Mouse (Mus musculus) neural tube, embryonic 11.5 days (tissue): ENCODE measurements at regions not wholly inside any gene's neighbourhood (a gene's known extent, or its start where the extent isn't known, plus 50 kb on each side); places are given as distances from the start of the nearest gene placed in this dataset.

Source experiments
- ATAC-seq: fragments of 200-750 bp; cut with Nextera tagmentation; 2 replicates; pipeline ENCODE4 v1.8.0; 2017; ENCODE audit warnings: moderate number of reproducible peaks, mild to moderate bottlenecking, moderate TSS enrichment, moderate library complexity; ENCODE audit not compliant: insufficient read depth, low FRiP score, low TSS enrichment
- DNase-seq: peaks from one replicate; pipeline ENCODE4 v3.0.0-alpha.2; 2015; ENCODE audit warnings: low spot score
- H3K27ac ChIP-seq: fragments of 300-500 bp; sonication (generic); 2 replicates; pipeline ENCODE4 v1.5.1; 2014; ENCODE audit warnings: low read depth, mild to moderate bottlenecking, low read length
- H3K27me3 ChIP-seq: fragments of 300-500 bp; sonication (generic); 2 replicates; pipeline ENCODE4 v1.6.1; 2014; ENCODE audit warnings: mild to moderate bottlenecking, low read length, mixed read lengths; ENCODE audit not compliant: control insufficient read depth, insufficient read depth
- H3K36me3 ChIP-seq: fragments of 300-500 bp; sonication (generic); 2 replicates; pipeline ENCODE4 v1.6.1; 2014; ENCODE audit warnings: mild to moderate bottlenecking, low read length, moderate library complexity, mixed read lengths; ENCODE audit not compliant: control insufficient read depth, insufficient read depth
- H3K4me1 ChIP-seq: fragments of 300-500 bp; sonication (generic); 2 replicates; pipeline ENCODE4 v1.6.1; 2014; ENCODE audit warnings: low read length, mixed read lengths; ENCODE audit not compliant: control insufficient read depth, insufficient read depth
- H3K4me2 ChIP-seq: fragments of 300-500 bp; sonication (generic); 2 replicates; pipeline ENCODE4 v1.6.1; 2014; ENCODE audit warnings: low read depth, mild to moderate bottlenecking, moderate library complexity
- H3K4me3 ChIP-seq: fragments of 300-500 bp; sonication (generic); 2 replicates; pipeline ENCODE4 v1.5.1; 2014; ENCODE audit warnings: low read depth, low read length
- H3K9ac ChIP-seq: fragments of 300-500 bp; sonication (generic); 2 replicates; pipeline ENCODE4 v1.6.1; 2014; ENCODE audit warnings: mild to moderate bottlenecking, low read length
- H3K9me3 ChIP-seq: fragments of 300-500 bp; sonication (generic); 2 replicates; pipeline ENCODE4 v1.6.1; 2016; ENCODE audit warnings: low read length; ENCODE audit not compliant: control insufficient read depth
- WGBS: fragments of 180-500 bp; shearing (Covaris S2); extraction: QIAGEN DNeasy Blood & Tissue Kit; methylation state at CpG from one replicate; pipeline ENCODE4 v1.1.7; 2014; 5-methylcytosine and 5-hydroxymethylcytosine counted together

DNA sequence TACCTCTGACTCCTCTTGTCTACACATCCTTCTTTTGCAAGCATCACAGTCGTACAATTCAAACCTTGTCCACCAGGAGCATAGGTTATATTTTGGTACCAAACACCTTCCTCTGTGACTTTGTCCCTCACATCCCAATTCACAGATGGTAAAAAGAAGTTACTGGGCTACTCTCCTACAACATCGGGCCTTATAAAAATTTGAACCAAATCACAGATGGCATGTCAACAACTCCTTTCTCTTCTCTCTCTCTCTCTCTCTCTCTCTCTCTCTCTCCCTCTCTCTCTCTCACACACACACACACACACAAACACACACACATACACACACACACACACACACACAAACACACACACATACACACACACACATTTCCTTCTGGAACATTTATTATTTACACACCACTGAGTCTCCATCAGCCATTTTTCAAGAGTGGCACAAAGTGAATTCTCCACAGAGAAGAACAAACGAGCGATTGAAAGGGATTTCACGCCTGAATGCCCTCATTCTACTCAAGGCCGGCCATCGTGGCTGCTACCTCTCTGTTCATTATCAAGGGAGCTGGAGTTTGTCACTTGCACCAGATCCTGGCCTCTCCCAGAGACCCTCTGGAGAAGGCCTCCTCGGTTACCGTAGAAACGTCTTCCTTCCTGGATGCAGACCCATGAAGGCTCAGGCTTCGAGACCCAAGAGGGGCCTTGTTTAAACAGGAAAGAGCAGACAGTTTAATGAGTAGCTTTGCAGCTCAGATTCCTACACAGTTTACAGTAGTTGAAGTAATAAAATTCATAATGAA lies 314.7 kb upstream of the Gm12728 start:
- Histone ChIP-seq H3K27me3 (no peaks in the 10 kb centered on the region), H3K4me3 (no peak overlapping the region), H3K9me3 (no peaks in the 10 kb centered on the region), H3K9ac (no peak overlapping the region), H3K4me1 (peaks cover 10% of the 10 kb centered on the region), H3K36me3 (no peaks in the 10 kb centered on the region), H3K27ac (no peak overlapping the region), H3K4me2 (no peak overlapping the region)
- ATAC-seq (peak; percentile 94), DNase-seq (peak; percentile 85)
- WGBS = 25% methylated on average over 11 of the region's 11 CpGs

DNA sequence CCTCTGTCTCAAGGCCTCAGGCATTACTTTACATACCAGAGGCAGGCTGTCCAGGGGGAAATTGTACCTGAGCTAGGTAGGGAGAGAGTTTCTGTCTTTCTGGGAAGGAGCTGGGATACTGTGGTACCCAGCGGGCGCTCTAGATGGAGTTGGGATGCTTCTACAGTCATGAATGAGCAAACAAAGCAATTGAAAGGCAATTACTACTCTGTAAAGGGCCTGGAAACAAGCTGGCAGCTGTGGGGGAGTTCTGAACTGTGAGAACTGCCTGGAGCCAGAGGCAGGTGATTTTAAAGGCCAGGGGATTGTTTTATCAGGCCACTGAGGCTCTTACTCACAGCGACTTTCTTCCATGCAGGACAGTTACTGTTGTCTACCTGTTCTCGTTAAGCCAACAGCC lies 313.3 kb upstream of the Gm12728 start:
- Histone ChIP-seq H3K36me3 (no peaks in the 10 kb centered on the region), H3K27me3 (no peaks in the 10 kb centered on the region), H3K4me2 (no peak overlapping the region), H3K27ac (peak overlapping the region; percentile 39; the same call in 1 of the 2 replicates), H3K4me3 (no peak overlapping the region), H3K4me1 (peaks cover 10% of the 10 kb centered on the region), H3K9ac (no peak overlapping the region), H3K9me3 (no peaks in the 10 kb centered on the region)
- no peak for DNase-seq
- 58% methylated on average over 4 of the region's 4 CpGs for WGBS
- no peak for ATAC-seq

DNA sequence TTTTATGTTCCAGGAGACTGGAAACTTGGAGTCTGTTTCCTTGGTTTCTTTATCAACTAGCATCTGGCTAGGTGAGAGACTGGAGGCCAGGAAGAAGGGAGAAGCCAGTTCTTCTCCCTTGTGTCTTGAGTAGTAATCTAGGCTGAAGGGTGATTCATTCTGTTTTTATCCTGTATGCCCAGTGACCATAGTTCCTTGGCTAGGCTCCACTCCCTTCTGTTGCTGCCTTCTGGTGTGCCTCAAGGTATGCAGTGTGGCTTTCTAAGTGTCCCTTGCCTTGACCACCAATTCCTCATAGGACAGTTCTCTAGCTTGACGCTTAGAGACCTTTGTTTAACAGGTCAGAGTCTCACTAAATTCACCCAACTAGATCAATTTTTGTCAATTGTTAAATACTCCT lies 303.3 kb upstream of the Gm12728 start:
- ATAC-seq (no peak), DNase-seq (no peak)
- H3K4me2 ChIP-seq = no peak overlapping the region
- H3K9ac ChIP-seq = no peak overlapping the region
- H3K27ac ChIP-seq = no peak overlapping the region
- no peaks in the 10 kb centered on the region for H3K27me3 ChIP-seq
- 88% methylated on average over 1 of the region's 1 CpGs for WGBS
- no peaks in the 10 kb centered on the region for H3K36me3 ChIP-seq
- no peaks in the 10 kb centered on the region for H3K9me3 ChIP-seq
- no peaks in the 10 kb centered on the region for H3K4me1 ChIP-seq
- no peak overlapping the region for H3K4me3 ChIP-seq

DNA sequence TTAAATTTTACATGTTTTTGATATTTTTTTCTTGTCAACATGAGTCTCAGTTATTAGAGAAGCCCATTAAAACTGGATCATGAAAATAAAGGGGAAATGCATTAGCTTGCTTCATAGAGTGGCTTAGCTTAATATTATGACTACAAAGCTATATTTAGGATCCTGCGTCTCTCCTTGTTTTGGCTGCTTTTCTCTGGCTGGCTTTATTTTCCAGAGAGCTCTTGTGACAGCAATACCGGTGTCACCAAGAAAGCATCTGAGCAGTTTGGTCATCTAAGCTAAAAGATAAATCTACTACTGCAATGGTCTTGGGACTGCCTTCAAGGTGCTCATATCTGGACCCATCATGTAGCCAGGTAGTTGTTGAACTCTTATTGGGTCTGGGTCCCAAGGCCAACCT lies 293.5 kb upstream of the Gm12728 start:
- H3K4me2 ChIP-seq = no peak overlapping the region
- no peak overlapping the region for H3K9ac ChIP-seq
- no peaks in the 10 kb centered on the region for H3K4me1 ChIP-seq
- WGBS = 97% methylated on average over 2 of the region's 2 CpGs
- H3K4me3 ChIP-seq = no peak overlapping the region
- H3K36me3 ChIP-seq = no peaks in the 10 kb centered on the region
- ATAC-seq (no peak), DNase-seq (no peak)
- no peaks in the 10 kb centered on the region for H3K9me3 ChIP-seq
- H3K27ac ChIP-seq = no peak overlapping the region
- H3K27me3 ChIP-seq = no peaks in the 10 kb centered on the region

DNA sequence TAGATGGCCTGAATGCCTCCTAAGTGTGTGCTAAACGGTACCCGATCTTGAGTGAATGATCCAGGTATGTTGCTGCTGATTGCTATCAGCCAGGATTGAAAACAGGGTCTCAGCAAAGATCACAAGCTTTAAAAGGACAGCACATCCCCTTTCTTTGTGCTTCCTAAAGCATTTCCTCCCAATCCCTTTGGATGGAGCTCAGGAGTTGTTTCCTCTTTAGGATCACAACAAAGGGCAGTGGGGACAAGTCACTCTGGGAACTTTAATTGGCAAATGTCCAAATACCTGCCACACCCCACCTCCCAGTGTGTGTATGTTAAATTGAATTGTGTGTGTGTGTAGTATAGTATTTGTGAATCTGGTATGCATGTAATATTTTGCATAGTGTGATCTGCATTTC lies 283.5 kb upstream of the Gm12728 start:
- Histone ChIP-seq H3K36me3 (no peaks in the 10 kb centered on the region), H3K9ac (no peak overlapping the region), H3K4me3 (no peak overlapping the region), H3K4me2 (no peak overlapping the region), H3K9me3 (no peaks in the 10 kb centered on the region), H3K27me3 (no peaks in the 10 kb centered on the region), H3K27ac (no peak overlapping the region), H3K4me1 (no peaks in the 10 kb centered on the region)
- ATAC-seq (no peak), DNase-seq (no peak)
- WGBS = 86% methylated on average over 2 of the region's 2 CpGs

DNA sequence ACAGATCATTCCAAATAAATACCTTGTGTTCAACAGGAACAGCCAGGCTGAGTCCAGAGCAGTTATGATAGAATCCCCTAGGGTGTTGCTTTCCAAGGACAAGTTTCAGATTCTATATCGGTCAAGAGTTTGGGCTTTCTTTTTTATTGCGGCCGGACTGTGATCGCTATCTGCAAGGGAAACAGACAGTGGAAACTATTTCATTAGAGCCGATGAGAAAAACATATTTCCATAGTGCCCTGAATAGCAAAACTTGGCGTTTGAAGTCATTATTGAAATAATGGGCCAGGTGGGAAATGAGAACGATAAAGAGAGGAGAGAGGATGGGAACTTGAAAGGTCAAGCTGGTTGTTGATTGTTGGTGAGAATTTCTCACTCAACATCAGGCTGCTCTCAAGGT lies 282.4 kb upstream of the Gm12728 start:
- H3K27me3 ChIP-seq = no peaks in the 10 kb centered on the region
- WGBS = 88% methylated on average over 7 of the region's 7 CpGs
- H3K4me2 ChIP-seq = no peak overlapping the region
- no peak overlapping the region for H3K27ac ChIP-seq
- H3K36me3 ChIP-seq = no peaks in the 10 kb centered on the region
- H3K4me1 ChIP-seq = no peaks in the 10 kb centered on the region
- H3K9ac ChIP-seq = no peak overlapping the region
- no peak overlapping the region for H3K4me3 ChIP-seq
- no peak for ATAC-seq
- no peak for DNase-seq
- H3K9me3 ChIP-seq = no peaks in the 10 kb centered on the region

DNA sequence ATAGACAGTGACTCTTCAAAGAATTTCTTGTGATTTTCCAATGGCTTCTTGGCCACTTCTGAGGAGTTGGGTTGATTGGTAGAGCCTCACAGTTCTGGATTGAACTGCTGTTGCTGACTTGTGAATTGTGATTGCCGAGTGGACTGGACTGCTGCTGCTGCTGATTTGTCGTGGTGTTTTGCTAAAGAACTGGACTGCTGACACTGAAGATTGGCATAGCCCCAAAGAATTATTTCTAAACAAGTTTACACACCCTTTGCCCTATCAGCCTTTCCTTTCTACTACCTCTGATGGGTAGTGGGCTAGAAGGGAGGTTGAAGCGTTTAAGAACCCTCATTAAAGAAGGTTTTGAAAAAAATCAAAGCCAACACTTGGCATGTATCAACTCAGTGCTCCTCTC lies 280.6 kb upstream of the Gm12728 start:
- H3K27ac ChIP-seq = no peak overlapping the region
- no peaks in the 10 kb centered on the region for H3K27me3 ChIP-seq
- H3K4me2 ChIP-seq = no peak overlapping the region
- H3K9me3 ChIP-seq = no peaks in the 10 kb centered on the region
- H3K36me3 ChIP-seq = no peaks in the 10 kb centered on the region
- no peak overlapping the region for H3K9ac ChIP-seq
- no peak overlapping the region for H3K4me3 ChIP-seq
- DNase-seq (no peak), ATAC-seq (no peak)
- H3K4me1 ChIP-seq = no peaks in the 10 kb centered on the region
- 89% methylated on average over 3 of the region's 3 CpGs for WGBS

DNA sequence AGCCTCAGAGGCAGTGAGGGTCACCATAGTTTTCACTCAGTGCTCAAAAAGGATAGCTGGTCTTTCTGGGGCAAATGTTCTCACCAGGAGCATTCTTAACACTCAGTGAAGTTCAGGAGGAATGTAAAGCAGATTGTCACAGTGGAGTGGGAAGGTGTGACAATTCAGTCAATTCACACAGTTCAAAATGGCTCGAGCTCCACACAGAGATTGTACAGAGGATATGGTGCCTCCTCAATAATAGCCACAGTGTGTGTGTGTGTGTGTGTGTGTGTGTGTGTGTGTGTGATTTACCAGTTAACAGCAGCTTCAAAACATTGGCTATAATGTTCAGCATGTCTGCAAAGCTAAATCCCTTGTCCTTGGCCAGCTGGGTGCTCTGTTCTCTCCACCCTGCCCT lies 279.3 kb upstream of the Gm12728 start:
- Histone ChIP-seq H3K9me3 (no peaks in the 10 kb centered on the region), H3K36me3 (no peaks in the 10 kb centered on the region), H3K9ac (no peak overlapping the region), H3K4me3 (no peak overlapping the region), H3K27me3 (no peaks in the 10 kb centered on the region), H3K4me2 (no peak overlapping the region), H3K4me1 (no peaks in the 10 kb centered on the region), H3K27ac (no peak overlapping the region)
- no peak for DNase-seq
- ATAC-seq = no peak
- 77% methylated on average over 1 of the region's 1 CpGs for WGBS

DNA sequence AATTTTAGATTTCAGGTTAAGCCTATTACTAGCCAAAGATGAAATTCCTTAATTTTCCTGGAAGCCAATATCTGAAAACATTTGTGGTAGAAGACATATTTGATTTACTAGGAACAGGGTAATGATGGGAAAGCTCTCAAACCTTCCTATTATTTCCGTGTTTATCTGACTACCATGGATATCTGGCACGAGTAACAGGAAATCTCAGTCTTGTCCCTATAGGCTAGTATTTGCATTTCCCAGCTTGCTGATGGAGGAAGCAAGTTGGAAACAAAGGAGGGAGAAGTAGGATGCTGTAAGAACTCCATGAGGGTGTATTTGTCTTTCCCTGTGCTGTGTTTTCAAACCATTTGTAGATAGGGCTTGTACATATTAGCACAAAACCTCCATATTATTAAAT lies 264.5 kb upstream of the Gm12728 start:
- 75% methylated on average over 2 of the region's 2 CpGs for WGBS
- Histone ChIP-seq H3K27me3 (no peaks in the 10 kb centered on the region), H3K36me3 (no peaks in the 10 kb centered on the region)

More for the DNA sequence above, 264.5 kb upstream of the Gm12728 start:
- H3K9me3 ChIP-seq = no peaks in the 10 kb centered on the region
- no peaks in the 10 kb centered on the region for H3K4me1 ChIP-seq
- H3K4me3 ChIP-seq = no peak overlapping the region
- ATAC-seq (no peak), DNase-seq (no peak)
- H3K27ac ChIP-seq = no peak overlapping the region
- no peak overlapping the region for H3K9ac ChIP-seq
- H3K4me2 ChIP-seq = no peak overlapping the region
